Mouse (Mus musculus): Measurements from ENCODE around the gene Thrb.

Gene Thrb

GRCm38 (mm10) chr14:17972665-17973064, 312.6 kb downstream of the Thrb start:
- DNase-seq: no peak

DNA sequence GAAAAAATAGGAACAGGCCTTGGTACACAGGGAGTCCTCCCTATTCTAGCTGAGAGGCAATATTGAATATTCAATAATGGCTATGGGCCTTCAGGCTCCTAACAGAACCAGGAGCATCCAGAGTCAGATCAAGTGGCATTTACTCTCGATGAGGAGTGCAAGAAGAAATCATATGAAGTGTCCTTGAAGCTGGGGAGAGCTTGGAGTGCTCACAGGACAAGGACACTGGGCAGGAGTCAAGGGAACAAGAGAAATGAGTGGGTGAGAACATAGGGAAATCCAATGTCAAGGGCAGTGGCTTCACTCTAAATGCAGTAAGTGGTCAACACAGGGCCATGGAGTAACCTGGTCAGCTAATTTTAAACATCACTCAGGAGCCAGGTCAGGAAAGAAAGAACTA, 315.7 kb downstream of the Thrb start:
- no peak for DNase-seq

DNA sequence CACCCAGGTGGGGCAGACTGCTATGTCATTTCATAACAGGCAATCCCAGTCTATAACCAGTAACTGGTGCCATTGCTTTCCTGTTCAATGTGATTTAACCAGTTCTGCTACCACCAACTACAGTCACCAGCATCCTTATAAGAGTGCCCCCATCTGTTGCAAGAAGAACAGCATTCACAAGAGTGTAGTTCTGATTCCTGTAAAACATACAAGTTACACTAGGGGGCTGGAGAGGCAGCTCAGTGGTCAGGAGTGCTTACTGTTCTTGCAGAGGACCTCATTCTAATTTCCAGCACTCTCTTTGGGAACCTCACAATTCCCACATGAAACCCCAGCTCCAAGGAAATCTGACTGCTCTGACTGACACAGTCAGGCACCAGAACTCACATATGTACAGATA, 318.2 kb downstream of the Thrb start:
- no peak for DNase-seq

- no peak for DNase-seq
These were observed 321.2 kb downstream of the Thrb start for GRCm38 (mm10) chr14:17981258-17981657.

GRCm38 (mm10) chr14:17982017-17982416, 322.0 kb downstream of the Thrb start:
- DNase-seq: no peak

DNA sequence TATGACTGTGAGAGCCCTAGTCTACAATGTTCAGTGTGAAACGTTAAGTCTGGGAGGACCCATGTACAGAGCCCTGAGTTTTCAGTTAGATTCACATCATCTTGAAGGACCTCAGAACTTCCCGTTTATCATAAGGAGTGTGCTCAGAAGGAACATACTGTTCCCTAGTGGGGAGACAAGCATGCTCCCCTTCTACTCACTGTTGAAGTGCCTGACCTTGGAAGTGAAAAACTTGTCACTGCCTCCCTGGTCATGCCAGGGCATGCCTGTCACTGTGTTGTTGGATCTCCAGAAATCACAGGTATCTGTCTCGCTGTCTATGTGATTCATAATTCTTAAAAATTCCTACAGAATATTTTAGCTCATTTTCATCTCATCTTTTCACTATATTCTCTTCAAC, 323.3 kb downstream of the Thrb start:
- no peak for DNase-seq

GRCm38 (mm10) chr14:17983839-17984238, 323.8 kb downstream of the Thrb start:
- DNase-seq: no peak

- no peak for DNase-seq
These were observed 328.5 kb downstream of the Thrb start for GRCm38 (mm10) chr14:17988580-17988979.

GRCm38 (mm10) chr14:17989182-17989581, 329.1 kb downstream of the Thrb start:
- no peak for DNase-seq

- DNase-seq: no peak
These were observed 330.1 kb downstream of the Thrb start for GRCm38 (mm10) chr14:17990186-17990585.

DNA sequence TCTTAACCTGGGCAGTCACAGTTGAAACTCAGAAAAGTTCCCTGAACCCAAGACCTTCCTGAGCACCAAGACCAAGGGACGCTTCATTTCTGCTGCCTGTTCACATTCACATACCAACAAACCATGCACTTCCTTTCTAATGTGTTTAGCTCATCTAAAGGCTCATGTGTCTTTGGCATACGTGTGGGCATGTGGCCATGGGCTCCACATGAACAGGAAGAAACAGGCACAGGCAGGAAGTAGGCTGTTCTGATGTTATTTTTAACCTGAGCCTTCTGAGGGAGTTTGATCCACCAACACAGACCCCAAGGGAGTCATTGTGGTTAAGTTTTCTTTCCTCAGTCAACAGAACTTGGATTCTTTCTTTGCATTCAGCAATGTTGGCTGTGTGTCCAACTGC, 341.8 kb downstream of the Thrb start:
- DNase-seq: no peak

DNA sequence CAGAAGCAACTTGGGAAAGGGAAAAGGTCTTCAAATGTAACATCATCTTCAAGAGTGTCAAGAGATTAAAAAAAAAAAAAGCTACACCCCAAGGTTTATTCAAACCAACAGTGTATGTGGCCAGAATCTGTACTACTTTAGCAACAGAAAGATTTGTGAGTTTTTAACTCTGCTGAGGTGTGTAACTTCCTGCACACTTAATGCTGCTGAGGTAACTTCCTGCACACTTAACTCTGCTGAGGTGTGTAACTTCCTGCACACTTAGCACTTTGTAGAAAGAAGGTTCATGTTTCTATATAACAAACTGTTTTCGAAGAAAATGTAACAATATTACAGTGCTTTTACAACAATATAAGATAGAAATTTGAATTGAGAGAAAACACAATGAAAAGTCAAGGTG, 343.6 kb downstream of the Thrb start:
- no peak for DNase-seq

DNA sequence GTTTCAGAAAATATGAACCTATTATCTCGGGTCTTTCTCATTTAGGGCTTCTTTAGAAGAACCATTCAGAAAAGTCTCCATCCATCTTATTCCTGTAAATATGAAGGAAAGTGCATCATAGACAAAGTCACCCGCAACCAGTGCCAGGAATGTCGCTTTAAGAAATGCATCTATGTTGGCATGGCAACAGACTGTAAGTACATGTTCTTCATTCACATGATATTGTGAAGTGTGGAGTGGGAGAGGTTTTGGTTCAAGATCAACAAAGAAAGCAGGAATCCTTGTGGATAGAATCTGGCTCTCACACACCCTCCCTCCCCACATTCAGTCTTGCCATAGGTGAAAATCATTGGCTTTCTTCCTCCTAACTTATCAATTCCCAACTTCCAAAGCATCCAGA, 348.5 kb downstream of the Thrb start:
- no peak for DNase-seq

GRCm38 (mm10) chr14:18016604-18017003, 356.5 kb downstream of the Thrb start:
- no peak for DNase-seq

GRCm38 (mm10) chr14:18020128-18020527, 360.1 kb downstream of the Thrb start:
- DNase-seq: no peak

GRCm38 (mm10) chr14:18020636-18021035, 360.6 kb downstream of the Thrb start:
- no peak for DNase-seq

GRCm38 (mm10) chr14:18021726-18022125, 361.7 kb downstream of the Thrb start:
- peak; percentile 4 to 22 for DNase-seq

GRCm38 (mm10) chr14:18022351-18022750, 362.3 kb downstream of the Thrb start:
- DNase-seq: no peak

DNA sequence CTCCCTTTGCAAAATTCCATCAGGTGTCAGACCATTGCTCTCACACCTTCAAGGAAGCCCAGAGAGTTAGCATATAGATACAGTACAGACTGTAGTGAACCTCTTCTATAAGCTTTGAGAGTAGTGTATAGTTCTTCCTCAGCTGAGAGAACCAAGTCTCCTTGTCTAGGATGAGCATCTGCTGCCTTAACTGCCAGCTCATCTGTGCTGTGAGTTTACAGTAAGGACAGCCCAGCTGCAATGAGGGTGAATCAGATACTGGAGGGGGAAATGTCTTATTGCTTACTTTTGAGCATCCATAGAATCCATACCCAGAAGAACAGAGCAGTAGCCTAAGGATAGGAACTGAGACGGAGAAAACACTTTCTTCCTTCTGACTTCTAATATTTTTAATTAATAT, 367.8 kb downstream of the Thrb start:
- DNase-seq: no peak

GRCm38 (mm10) chr14:18029181-18029932, 369.3 kb downstream of the Thrb start:
- DNase-seq: no peak

DNA sequence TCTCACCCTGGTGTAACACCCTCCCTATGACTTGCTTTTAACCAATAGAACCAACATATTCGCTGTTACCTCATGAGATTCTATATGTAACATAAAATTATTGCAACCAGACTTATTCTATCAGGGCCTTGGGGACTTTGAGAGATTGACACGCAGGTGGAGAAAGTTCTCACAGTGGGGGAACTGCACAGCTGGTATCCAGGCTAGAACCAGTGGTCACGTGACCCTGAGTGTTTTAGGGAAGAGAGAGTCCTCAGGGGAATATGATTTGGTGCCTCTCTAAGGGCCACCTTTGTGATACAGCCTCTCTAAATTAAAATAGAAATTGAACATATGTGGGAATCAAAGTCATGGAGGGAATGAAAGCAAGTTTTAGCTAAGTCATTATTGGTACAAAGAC, 371.9 kb downstream of the Thrb start:
- no peak for DNase-seq

DNA sequence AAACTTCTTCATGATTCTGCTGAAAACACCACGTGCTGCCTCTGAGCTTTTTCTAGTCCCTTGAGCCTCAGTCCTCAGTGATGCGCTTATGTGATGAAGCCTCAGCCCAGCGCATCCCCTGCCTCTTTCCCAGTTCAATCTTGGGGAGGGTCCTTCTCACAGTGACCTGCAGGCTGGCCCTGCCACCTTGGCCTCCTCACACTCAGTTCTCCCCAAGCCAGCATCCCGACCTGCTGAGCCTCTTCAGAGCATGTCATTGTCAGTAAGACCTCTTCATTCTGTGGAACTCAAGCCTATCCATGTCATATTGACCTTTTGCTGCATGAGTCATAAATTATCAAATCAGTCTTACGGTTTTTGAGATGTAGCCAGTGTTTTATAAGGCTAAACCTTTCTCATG, 376.5 kb downstream of the Thrb start:
- no peak for DNase-seq

DNA sequence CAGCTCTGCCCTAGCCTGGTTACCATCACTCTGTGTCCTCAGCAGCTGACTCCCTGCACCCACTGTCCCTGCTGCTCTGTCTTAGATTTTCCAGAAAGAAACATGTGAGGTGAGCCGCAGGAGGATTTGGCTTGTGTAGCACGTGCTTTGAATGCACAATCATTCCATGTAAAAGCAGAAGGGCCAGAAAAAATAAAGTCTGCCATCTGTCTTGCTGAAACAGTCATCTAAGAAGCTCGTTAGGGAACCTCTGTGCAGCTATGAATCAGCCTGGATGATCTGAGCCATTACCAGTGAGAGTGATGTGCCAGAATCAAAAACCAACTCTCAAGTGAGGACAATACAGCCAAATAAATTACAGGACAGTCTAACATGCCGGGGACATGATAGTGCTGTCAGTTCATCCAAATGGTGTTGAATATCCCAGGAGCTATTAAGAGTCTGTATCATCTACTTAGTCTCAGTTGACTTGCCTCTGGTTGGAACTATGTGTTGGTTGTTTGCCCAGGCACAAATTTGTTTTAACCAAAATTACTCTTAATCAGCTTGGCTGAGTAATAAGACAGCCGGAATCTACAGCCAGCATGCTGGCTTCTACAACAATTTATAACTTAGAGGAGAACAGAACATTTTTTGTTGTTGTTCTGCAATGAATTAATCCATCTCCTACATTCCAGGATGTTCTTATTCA, 402.2 kb downstream of the Thrb start:
- DNase-seq: no peak
